Mouse (Mus musculus) thymus, postnatal 14 days (tissue): Measurements from ENCODE around the gene Zfp369.
A peak's percentile ranks its signal among the peaks of the same experiment; 100 is the strongest.
"Not testable (repeated sequence)": the region's sequence is repeated elsewhere in the genome, so short reads cannot be mapped to it uniquely, and the experiment has no call there.

Source experiments
- DNase-seq: peaks from one replicate; pipeline ENCODE4 v3.0.0; 2021

The Zfp369 gene

DNA sequence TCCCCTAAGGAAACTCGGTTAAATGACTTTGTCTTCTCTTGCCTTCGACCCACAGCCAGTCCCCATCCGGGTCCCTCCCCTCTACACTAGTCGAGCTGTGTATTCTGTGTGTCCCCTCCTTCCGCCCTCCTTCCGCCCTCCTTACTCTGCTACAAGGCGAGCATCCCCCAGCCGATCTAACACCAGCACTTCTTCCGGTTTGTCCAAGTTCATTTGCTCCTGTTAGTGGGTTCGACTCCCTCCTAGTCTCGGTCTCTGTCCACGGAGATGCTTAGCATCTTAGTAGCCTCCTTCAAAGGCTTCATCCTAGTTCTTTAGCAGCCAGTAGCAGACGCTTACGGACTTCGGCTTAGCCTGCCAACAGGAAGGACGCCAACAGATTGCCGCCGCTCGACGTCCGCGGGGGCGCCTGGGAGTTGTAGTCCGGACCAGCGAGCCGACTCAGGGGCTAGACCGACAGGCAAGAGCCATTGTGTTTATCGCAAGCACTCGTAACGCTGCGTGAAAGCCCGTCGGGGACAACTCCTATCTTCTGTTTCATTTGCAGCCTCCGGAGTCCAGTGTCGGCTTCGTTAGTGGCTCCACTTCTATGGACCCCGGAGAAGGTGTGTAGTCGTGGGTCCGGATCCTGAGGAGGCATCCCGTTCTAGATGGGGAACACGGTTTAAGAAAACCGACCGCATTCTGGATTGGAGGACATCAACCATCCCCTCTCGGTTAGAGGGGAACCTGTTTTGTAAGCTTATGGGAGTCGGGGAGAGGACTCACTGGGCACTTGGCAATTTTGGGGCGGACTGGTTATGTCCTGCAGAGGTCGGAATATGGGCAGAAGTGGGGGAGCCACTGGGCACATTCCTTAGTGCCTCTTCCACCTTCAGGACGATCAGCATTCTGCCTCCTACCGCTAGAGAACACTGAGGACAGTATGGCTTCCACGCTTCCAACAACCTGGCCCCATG, at the start of gene Zfp369:
TSS of gene Zfp369 (plus strand) at position 432 of the 959 bp plus-strand sequence.
- DNase-seq: peak; percentile 95

DNA sequence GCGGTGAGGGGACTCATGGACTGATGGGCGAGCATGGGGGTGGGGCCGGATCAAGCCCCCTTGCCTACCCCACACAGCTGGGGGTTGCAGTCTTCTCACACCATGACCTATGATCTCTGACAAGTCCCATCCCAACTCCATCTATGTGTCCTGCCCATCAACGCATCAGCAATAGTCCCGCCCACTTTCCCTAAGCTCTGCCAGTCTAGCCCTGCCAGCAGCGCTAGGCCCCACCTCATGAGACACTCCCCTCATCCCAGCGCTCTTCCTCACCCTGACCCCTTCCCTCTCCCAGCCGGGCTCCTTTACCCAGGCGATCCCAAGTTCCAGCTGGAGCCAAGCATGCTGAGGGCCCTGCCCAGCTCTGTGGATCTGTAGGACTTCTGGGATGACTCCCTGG, 41.4 kb upstream of the Zfp369 start:
- no peak for DNase-seq

DNA sequence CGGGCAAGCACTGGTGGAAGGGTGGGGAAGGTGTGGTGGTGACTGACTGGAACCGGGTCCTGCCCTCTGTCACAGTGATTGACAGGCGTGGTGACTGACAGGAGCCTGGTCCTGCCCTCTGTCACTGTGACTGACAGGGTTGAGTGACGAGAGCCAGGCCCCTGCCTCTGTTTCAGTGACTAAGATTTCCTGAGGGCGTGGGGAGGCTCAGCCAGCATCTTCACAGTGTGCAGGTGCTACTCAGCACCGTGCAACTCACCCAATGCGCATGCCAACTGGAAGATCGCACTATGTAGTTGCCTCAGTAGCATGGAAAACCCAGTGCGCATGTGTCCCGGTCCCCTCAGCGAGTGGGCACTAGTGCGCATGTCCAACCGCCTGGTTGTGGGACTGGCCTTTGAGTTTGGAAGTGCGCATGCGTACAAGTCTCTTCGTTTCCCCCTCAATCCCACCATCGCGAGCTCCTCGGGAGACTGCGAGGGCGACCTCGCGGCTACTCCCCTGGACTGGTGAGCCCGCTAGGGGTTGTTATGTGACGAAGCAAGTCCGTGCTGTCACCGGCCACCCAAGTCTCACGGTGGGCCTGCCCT, 38.0 kb upstream of the Zfp369 start:
- DNase-seq: peak; percentile 98

DNA sequence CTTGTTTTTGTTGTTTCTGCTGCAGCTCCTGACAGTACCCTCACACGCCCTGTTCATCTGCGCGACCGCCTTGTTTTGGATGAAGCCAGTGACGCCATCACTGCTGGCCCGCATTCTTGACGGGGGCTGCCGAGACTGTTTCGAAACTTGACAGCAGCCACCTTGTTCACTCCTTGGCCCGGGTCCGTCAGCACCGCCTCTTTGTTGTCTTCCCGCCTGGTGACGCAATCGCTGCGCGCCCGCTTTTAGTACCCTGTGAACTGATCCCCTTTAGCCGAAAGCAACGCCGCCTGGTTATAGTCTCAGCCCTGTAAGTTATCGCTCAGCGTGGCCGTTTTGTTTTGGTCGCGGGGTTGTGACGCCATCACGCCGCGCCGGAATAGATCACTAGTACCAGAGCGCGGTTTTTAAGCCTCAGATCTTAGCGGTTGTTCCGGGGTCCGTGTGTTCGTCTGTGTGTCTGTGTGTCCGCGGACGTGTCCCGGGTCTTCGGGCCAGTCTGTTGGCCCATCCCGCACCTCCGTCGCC, 37.5 kb upstream of the Zfp369 start:
- DNase-seq: peak; percentile 95

DNA sequence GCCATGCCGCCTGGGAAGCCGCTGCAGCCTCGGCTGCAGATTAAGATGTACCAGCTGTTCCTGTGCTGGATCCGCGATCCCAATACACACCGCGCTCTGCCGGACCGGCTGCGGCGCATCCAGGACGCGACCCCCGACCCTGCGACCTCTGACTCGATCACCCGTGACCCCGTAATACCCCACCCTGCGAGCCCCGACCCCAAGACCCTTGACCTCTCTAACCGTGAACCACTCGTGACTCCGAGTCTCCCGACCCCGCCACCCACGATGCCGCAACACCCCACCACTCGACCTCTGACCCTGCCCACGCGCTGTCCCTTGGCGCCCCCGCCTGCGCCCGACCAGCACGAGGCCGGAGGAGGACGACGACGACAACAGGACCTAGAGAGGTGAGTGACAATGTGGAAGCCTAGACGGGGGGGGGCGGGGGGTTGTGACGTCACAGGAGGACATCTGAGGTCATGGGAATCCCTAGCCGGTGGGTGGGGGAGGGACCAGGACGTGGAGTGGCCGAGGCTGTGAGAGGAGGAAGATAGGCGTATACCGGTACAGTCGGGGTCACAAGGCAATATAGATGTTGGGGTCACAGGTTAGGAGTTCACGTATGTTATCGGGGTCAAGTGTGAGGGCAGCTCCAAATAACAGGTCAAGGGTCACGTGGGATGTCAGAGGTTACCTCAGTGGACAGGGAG, 36.8 kb upstream of the Zfp369 start:
- peak; percentile 63 for DNase-seq

DNA sequence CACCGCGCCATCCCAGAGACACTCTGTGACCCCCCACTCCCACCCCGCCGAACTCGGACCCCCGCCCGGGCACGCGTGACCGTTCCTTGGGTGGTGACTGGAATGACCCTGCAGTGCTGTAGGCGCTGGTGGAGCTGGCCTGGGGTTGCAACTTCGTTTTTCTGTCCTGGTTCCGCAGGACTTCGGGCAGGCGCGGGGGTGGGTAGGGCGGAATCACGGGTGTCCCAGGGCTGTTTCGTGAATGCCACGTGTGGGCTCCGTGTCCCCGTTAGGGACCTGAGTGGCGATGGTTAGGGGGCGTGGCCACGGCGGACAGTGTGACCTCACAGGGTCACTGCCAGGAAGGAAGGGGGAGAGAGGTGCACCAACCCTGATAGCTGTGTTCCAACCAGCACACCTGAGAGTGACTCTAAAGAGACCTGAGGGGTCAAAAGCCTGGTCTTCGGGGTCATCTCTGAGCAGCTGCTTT, 36.3 kb upstream of the Zfp369 start:
- DNase-seq: peak; percentile 24

DNA sequence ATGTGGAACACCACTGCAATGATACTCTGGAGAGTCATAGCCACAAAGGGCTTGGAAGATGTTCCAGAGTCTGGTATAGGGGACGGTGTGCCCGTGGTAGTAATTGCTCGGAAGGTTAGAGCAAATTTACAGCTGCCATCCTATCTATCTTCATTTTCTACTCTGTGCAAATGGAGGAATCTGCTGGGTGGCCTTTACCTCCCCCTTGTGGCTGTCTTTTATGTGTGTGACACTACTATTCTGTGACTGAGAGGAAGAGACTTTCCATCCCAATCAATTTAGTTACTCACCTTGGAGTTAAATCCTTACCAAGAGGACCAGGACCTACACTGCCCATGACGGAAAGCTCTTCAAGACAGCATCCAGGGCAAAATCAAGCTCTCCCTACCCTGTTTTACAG, 35.3 kb upstream of the Zfp369 start:
- DNase-seq: peak; percentile 48

DNA sequence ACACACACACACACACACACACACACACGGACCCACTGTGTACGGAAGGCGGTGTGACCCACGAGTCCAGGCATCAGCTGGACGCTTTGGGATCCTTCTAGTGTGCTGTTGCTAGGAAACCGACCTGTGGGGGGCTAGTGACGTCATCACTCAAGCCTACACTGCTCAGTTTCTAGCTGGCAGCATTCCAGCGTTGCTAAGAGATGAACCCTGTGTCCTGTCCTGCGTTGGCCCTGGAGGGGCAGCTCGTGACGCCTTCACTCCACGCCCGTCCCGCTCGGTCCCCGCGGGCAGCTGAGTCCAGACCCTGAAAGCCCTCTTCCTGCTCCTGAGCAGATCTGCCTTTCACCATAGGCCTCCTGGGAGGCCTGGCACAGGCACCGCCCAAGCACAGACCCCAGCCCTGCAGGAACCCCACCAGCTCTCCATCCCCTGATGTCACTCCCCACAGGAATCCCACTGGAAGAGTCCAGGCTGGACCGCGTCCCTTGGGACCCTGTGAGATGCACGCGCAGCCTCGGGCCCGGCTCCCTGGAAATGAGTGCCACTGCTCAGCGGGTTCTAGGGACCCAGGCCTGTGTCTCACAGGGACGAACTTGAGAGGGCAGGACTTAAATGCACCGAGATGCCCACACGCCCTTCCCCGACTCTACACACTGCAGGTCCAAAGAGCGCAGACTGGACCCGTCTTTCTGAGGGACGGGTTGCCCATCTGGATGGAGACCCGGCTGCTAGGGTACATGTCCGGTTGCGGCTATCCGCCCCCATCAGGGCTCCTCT, 20.2 kb upstream of the Zfp369 start:
- no peak for DNase-seq

DNA sequence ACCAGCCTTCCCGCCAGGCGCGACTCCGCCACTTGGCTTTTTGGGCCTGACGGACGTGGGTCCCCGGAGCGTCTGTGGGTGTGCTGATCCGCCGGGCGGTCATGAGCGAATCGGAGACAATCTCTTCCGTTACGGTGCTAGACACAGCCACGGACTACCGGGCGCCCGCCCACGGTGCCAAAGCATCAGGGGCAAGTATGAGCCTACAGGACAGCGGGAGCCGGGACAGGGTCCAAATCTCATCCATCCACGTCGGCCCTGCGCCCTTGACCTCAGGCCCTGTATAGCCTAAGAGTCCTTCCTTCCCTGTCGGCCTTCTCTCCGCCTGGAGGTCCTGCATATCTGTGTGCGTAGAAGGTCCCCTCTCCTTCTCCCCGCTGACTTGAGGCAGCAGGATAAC, 19.4 kb upstream of the Zfp369 start, which contains the start of gene Gm10775:
TSS of gene Gm10775 (plus strand) at position 301 of the 400 bp plus-strand sequence.
- no peak for DNase-seq

DNA sequence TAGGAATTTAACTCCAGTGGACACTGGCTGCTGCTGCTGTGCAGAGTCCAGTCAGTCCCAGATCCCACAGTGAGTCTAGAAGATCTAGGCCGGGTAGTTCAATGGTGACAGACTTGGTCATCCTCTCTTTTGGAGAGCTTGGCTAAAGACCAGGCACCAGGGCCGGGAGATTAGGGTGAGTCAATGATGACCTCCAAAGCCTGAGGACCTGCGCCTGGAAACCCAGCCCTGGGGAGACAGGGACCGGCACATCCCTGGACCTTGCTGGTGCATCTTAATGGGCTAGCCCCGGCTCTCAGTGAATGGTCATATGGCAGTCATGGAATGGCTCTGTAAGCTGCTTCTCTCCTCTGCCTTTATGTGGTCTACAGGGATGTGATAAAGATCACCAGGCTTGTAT, 16.5 kb upstream of the Zfp369 start:
- DNase-seq: no peak

DNA sequence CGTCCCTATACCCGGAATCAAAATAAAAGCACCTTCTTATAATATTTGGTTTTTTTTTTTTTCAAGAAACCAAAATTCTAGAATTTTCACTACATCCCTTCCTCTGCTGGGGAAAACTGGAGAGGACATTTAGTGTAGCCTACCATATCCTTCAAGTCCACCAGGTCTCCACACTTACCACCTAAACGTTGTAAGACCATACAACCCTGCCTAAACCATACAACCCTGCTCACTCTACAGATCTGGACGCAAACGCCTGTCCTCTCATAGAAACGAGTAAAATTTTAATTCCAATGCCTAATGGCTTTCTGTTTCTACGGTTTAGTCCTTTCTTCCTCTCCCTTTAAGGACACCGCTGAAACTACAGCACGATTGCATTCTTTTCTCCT, 626 bp upstream of the Zfp369 start:
- DNase-seq: no peak

DNA sequence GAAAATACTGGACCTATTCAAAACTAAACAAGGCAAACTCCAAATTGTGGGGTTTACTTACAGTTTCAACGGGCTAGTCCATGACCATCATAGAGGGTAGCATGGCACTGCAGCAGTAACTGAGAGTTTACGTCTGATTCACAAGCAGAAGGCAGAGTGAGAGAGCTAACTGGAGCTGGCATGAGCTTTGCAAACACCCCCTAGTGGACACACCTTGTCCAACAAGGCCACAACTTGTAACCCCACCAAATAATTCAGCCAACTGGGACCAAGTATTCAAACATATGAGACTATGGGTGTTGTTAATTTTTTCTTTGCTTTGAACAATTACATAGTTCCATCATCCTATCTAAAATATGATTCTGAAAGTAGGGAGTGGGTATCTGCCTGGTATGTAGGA, 8.2 kb downstream of the Zfp369 start:
- DNase-seq: peak; percentile 20

DNA sequence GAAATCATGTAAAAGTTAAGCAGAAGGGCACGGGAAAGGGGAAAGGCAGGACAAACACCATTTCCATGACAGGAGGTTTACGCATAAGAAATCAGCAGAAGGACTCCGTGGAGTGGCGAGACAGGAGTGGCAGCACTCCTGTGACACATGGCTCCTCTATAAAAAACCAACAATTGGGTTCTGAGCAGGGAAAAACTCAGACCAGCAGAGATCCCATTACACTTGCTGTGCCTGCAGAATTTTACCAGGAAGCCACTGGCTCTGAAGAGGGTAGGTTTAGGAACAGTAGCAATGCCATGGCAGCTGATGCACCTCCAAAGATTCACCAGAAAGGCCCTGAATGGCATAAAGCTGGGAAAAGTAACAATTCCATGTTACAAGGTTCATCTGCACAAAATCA, 17.7 kb downstream of the Zfp369 start:
- no peak for DNase-seq

DNA sequence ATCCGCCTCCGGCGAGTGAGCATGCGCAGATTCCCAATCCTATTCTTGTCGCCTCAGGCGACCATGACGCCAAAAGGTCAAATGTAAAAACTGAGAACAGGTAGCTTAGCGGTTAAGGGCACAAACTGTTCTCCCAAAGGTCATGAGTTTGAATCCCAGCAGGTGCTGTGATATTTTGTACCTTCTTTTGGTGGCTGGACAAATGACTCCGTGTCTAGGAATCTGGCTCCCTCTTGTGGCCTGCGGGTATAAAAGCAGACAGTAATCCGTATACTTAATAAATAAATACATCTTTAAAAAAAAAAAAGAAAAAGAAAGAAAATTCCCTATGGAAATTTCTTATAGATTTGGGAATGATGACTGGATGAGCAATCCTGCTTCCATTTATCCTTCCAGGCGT, 32.2 kb downstream of the Zfp369 start:
- DNase-seq: peak; percentile 33

DNA sequence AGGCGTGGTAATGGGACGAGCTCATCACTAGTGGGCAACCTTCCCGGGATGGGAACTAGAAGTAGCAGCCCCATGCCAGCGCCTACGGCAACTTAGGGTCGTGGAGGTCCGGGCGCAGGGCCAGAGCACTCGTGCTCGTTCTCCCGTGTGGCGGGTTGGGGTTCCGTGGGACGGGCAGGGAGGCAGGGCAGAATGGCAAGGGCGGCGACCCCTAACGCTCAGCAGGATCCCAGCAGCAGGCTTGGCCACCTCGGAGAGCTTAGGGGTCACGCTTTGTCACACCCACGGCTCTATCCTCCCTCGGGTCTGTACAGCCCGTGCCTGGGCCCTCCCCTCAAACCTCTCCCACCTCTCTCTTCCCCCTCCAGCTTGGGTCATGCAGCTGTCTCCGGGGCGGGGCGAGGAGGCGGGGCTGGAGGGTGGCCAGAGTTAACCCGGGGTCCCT, 32.7 kb downstream of the Zfp369 start:
- no peak for DNase-seq

DNA sequence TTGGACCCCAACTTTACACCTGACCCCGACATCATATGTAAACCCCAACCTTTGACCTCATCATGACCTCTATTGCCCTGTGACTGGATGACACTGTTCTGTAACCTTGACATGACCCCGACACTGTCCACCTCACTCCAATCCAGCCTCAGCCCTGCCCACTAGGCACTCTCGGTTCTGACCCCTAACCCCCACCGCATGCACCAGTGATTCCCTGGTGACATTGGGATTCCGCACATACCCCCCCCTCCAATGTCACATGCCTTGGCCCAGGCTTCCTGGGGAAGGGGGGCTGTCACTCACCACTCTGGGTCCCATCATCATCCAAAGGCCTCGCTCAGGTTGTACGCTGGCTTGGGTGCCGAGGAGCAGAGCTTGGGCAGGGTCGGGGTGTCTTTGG, 33.2 kb downstream of the Zfp369 start:
- DNase-seq: no peak

DNA sequence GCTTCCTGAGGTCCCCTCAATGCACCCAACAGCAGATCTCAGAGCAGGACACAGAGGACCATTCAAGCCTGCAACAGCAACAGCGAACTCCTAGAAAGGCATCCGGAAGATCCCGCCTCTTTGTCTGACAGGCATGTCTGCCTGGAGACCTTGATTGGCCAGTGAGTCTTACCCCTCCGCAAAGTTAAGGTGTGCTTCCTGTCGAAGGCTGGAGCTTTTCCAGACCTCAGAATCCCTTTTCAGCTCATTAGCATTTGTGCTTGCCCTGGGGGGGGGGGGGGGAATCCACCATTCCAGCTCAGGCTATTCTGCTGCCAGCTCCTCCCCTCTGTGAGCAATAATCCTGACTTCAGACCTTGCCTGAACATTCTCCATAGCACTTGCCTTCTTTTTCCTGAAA, 69.9 kb downstream of the Zfp369 start:
- DNase-seq: not testable (repeated sequence)

DNA sequence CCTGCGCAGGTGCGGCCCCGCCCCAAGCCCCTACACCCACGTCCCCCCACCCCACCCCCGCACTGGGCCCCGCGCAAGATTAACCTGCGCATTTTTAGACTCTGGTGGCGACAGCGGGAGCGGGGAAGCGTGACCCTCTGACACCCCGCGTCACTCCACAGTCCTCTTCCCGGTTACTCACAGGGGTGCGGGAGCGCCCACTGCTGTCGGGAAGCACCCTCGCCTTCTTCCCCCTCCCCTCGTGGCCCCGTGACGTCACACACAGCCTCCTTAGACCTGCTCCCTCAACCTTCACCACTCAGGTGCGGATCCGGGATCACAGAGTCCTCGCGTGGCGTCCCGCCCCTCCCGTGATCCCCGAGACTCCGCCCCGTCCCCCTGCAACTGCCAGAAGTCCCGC, 73.2 kb downstream of the Zfp369 start:
- DNase-seq: not testable (repeated sequence)
